Mouse (Mus musculus): ENCODE data around the gene Tkt.

DNA sequence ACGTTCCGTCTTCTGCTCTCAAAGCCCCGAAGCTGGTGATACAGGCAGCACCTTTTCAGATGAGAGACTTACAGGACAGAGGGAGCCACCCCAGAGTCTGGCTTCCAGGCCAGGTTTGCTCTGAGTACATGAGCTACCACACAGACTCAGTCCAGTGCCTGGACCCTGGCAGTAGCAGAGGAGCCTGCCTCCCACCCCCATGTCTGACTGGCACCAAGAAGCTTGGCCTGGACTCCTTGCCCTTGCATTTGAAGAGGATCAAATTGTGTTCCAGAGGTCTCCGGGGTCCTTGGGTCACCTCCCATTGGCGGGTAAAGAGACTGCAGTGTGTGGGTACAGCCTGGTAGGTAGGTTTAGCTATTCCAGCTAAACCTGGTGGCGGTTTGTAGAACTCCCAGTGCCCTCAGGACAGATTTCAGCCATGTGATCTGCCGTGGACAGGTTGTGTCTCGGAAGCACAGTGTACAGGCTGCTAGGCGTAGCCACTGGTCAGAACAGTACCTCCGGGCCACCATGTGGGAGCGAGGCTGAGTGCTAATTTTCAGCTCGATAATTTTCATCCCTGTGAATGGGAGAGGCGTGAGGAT lies 12.7 kb downstream of the Tkt start:
- TF ChIP-seq USF1 (IDR thresholded peaks at IDR 0.05; ENCODE audit: low read depth) (no peak), E2F4 (IDR thresholded peaks at IDR 0.05; ENCODE audit: insufficient read depth) (no peak), POLR2A (IDR thresholded peaks at IDR 0.05; ENCODE audit: insufficient read length, low read depth) (no peak), POLR2AphosphoS2 (IDR thresholded peaks at IDR 0.05; ENCODE audit: insufficient read length, low read depth) (no peak)
